Mouse (Mus musculus) testis, adult 10 weeks (tissue): ENCODE data around the gene Gjd2. TPM values are rescaled to one million over a fixed set of nuclear protein-coding genes. Genes with fewer than 3 reads are reported as not detected.

Experiments
- polyA plus RNA-seq: library from polyadenylated mRNA; stranded (reverse); fragments of 350-450 nt; fragmentation: Illumina TruSeq; extraction: RNeasy Lipid Tissue Mini Kit (QIAGEN cat#74804); gene quantifications from one replicate; pipeline ENCODE4 v1.2.3, GENCODE M21; 2014; ENCODE audit warnings: low read depth, low replicate concordance

Gjd2 gene
- polyA plus RNA-seq = not detected

DNA sequence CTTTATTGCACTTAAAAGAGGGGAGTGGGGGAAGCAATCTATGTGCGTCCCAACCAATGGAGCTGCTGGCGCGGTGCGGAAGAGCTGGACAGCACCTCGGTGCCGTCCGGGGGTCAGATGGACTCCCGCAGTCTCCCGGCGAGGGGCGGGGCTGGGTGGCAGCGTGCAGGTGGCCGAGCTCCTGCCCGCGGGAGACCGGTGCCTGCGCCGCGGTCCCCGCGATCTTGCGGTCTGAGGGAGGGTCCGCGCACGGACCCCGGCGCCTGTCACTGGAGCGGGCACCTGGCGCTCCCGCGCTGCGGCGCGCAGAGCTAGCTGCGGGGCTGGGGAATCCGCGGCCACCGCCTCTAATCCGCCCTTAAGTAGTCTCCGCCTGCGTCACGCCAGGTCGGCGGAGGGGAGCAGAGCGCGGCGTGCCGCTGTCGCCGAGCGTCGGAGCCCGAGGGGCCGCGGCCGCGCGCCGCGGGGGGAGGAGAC is at the start of gene Gjd2:
Gene Gjd2 (minus strand): TSS at position 325 of the 477 bp plus-strand sequence.

DNA sequence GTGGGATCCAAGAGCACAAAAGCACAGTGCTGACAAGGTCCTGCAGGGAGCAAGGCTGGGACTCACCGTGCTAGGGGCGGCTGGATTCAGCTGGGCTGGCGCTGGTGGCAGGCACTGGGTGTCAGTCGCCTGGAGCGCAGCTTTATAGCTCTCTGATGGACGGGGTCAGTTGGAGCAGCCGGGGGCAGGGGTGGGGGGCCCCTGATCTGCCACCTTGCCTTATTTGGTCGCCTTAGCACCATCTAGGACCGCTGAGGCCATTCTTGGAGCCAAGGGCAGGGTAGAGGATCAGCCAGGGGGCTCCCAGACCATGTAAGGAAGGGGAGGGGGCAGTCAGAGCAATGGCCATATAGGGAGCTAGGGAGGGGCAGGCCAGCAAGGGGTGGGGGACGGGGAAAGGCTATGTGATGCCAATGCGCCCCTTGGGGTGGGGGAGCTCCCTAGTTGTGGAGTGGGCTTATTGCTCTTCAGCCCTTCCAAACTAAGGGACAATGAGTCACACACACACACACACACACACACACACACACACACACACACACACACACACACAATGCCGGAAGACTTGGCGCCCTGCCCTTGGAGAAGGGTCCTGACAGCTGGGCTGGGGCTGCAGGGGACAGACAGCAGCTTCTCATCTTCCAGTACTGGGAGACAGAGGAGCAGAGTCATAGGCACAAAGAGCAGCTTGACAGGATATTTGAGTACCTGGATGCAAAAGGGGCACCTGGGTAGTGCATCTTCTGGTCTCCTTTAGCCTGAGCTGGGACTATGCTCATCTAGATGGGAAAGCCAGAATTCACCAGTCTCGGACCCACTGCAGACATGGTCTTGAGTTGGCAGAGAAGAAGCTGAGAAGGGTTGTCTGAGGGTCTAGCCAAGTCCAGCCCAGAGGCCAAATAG is 39.5 kb upstream of the Gjd2 start, which contains the start of gene Actc1:
Gene Actc1 (minus strand): TSS at position 853 of the 903 bp plus-strand sequence.

Other genes with a start within 250 kb of the Gjd2 start
- gene Scg5, start 184.5 kb downstream of the Gjd2 start, polyA plus RNA-seq = 1.4 TPM
- gene Arhgap11a, start 165.0 kb downstream of the Gjd2 start, polyA plus RNA-seq = 10.0 TPM
- not detected for gene Actc1, start 39.9 kb upstream of the Gjd2 start, polyA plus RNA-seq
- gene Aqr, start 173.4 kb upstream of the Gjd2 start, polyA plus RNA-seq = 35.2 TPM
- gene Zfp770, start 187.8 kb upstream of the Gjd2 start, polyA plus RNA-seq = 21.3 TPM